ENCODE assay signal across 25 mouse cellular contexts in the genomic region with DNA sequence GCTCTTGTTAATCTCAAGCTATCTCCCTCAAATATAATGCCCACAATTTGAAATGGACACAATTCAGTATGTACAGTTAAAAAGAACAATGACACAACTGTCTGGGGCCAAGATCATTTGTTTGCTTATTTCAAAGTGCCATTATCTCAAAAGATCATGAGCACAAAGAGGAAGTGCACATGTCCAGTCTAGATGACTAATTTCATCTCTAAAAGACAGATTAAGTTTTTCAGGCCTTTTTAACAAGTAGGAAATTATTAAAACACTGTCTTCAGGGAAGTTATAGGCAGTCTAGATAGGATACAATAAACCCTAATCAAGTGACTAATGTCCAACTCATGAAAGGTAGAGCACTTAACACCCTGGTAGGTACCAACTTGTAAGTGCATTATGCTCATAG. TPM values are rescaled to one million over a fixed set of nuclear protein-coding genes. Genes with fewer than 3 reads are reported as not detected.
DNase-seq lines count a peak whose midpoint lies in the region; ATAC-seq and TF ChIP-seq lines count a peak whose summit lies in the region.
"Had no signal": no experiment of that assay in that cellular context is flagged by ENCODE, and none has a peak within 500 bp of the region (broad histone marks: within the 10 kb centered on the region; RNA-seq: fewer than 3 reads in every experiment).

No protein-coding gene starts in this region.

- no peak overlapping the region for H3K4me3 ChIP-seq in G1E (ENCODE audit: low read depth, low read length)
- no peak overlapping the region for H3K4me3 ChIP-seq in bone marrow macrophage, adult 2 months (ENCODE audit: insufficient read depth, low read length)
- H3K4me3 ChIP-seq: embryonic facial prominence, embryonic 12.5 days; embryonic facial prominence, embryonic 15.5 days; erythroblast, embryonic 14.5 days; forebrain, embryonic 10.5 days; forebrain, embryonic 12.5 days had no signal

- no peak for TF ChIP-seq CTCF in G1E (IDR thresholded peaks at IDR 0.05; ENCODE audit: low read depth, low read length)
- no peak for TF ChIP-seq CTCF in bone marrow macrophage, adult 2 months (IDR thresholded peaks at IDR 0.05; ENCODE audit: low read depth, low read length)

- peak overlapping the region; percentile 75 for H3K27ac ChIP-seq in bone marrow macrophage, adult 2 months (ENCODE audit: insufficient read depth, low read depth, low read length)
- H3K27ac ChIP-seq: embryonic facial prominence, embryonic 12.5 days; embryonic facial prominence, embryonic 15.5 days; forebrain, embryonic 10.5 days; forebrain, embryonic 12.5 days had no signal

- peak; percentile 45; the same call in 1 of the 2 replicates for ATAC-seq in G1E (ENCODE audit: extremely low read depth, insufficient number of reproducible peaks, low FRiP score, poor library complexity, severe bottlenecking)
- no peak for ATAC-seq in megakaryocyte-erythroid progenitor cell, adult 5-6 weeks (replicated peaks; ENCODE audit: low FRiP score, low TSS enrichment, poor library complexity, severe bottlenecking)
- ATAC-seq: CD4-positive, CD25-positive, alpha-beta regulatory T cell, adult 4 months; forebrain, embryonic 14.5 days; forebrain, embryonic 16.5 days had no signal

- TF ChIP-seq POLR2A in bone marrow macrophage, adult 2 months (IDR thresholded peaks at IDR 0.05; ENCODE audit: borderline replicate concordance, low read depth, low read length) = no peak

- no peaks in the 10 kb centered on the region for H3K4me1 ChIP-seq in G1E (ENCODE audit: insufficient read depth, low read depth, low read length)
- H3K4me1 ChIP-seq in bone marrow macrophage, adult 2 months (ENCODE audit: control insufficient read depth, insufficient read depth, low read length) = peaks cover 61% of the 10 kb centered on the region
- H3K4me1 ChIP-seq: embryonic facial prominence, embryonic 12.5 days; embryonic facial prominence, embryonic 15.5 days; forebrain, embryonic 10.5 days; forebrain, embryonic 12.5 days had no signal

- H3K9me3 ChIP-seq in G1E (replicated peaks) = no peaks in the 10 kb centered on the region
- H3K9me3 ChIP-seq: embryonic facial prominence, embryonic 12.5 days; embryonic facial prominence, embryonic 15.5 days; forebrain, embryonic 10.5 days; forebrain, embryonic 12.5 days had no signal

- H3K27me3 ChIP-seq in G1E (ENCODE audit: insufficient read depth, low read length) = no peaks in the 10 kb centered on the region
- H3K27me3 ChIP-seq: CH12.LX; embryonic facial prominence, embryonic 12.5 days; embryonic facial prominence, embryonic 15.5 days; forebrain, embryonic 12.5 days had no signal

- DNase-seq in 416B (ENCODE audit: low read depth) (peak; percentile 85), G1E (ENCODE audit: low spot score) (no peak)
- DNase-seq in cerebellum, postnatal 25 days = no peak
- DNase-seq in frontal cortex, postnatal 25 days (ENCODE audit: low spot score in 2 of 2) = no peak
- DNase-seq: adrenal gland, adult 2 months; adrenal gland, postnatal 10 days; adrenal gland, postnatal 25 days; B cell, adult 2 months; cerebellum, adult 11-12 months; cerebellum, adult 2 months; cerebellum, adult 9-10 months; cerebellum, postnatal 10 days; cerebellum, postnatal 36 days; embryo, embryonic 11 days had no signal

- H3K36me3 ChIP-seq in G1E (replicated peaks) = peaks cover 88% of the 10 kb centered on the region

RNA-seq across cellular contexts. Expression of a gene that starts 34.1 kb away (rescaled TPM):
- 53.4 and 85.9 TPM in 2 replicates for total RNA-seq in G1E (2014; fragmentation: Nextera tagmentation)
- 57.7 and 58.2 TPM in 2 replicates for total RNA-seq in G1E (2017)
- polyA plus RNA-seq in G1E (2012) = 51.1 and 54.6 TPM in 2 replicates
- 67.5 and 69.0 TPM in 2 replicates for polyA plus RNA-seq in bone marrow macrophage, adult 2 months (2012; ENCODE audit: insufficient read depth, insufficient read length, missing spikeins)
- 53.6 and 56.1 TPM in 2 replicates for total RNA-seq in megakaryocyte-erythroid progenitor cell, adult 5-6 weeks (2014; fragmentation: Nextera tagmentation)
- 51.4 and 55.8 TPM in 2 replicates for total RNA-seq in megakaryocyte-erythroid progenitor cell, adult 5-6 weeks (2017)

RNA-seq across cellular contexts. Expression of a gene that starts 34.2 kb away (rescaled TPM):
- 71.2 and 75.4 TPM in 2 replicates for total RNA-seq in G1E (2014; fragmentation: Nextera tagmentation)
- 28.5 and 32.3 TPM in 2 replicates for total RNA-seq in G1E (2017)
- 1.8 and 3.3 TPM in 2 replicates for polyA plus RNA-seq in G1E (2012)
- polyA plus RNA-seq in bone marrow macrophage, adult 2 months (2012; ENCODE audit: insufficient read depth, insufficient read length, missing spikeins) = 57.7 and 62.3 TPM in 2 replicates
- total RNA-seq in megakaryocyte-erythroid progenitor cell, adult 5-6 weeks (2014; fragmentation: Nextera tagmentation) = 40.4 and 55.1 TPM in 2 replicates
- 15.4 and 19.9 TPM in 2 replicates for total RNA-seq in megakaryocyte-erythroid progenitor cell, adult 5-6 weeks (2017)
